Mouse (Mus musculus): ENCODE results near the gene Fstl4.

Fstl4 gene

DNA sequence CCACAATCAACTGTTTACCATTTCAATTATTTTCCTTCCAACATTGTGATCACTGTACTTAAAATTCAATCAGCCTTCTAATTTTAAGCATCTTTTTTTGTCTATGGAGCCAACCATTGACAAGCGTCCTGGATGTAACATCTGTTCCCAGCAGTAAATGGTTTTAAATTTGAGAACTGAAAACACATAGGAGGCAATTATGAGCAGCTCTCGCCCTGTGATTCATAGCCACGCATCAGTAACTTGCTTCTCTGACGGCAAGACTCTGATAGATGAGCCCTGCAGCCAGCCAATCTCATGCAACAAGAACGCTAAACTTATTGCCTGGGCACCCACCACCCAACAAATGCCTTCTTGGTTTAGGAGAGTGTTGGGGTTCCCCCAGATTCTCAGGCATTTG, 467.4 kb downstream of the Fstl4 start:
- no peak for DNase-seq (ENCODE audit: low spot score)

DNA sequence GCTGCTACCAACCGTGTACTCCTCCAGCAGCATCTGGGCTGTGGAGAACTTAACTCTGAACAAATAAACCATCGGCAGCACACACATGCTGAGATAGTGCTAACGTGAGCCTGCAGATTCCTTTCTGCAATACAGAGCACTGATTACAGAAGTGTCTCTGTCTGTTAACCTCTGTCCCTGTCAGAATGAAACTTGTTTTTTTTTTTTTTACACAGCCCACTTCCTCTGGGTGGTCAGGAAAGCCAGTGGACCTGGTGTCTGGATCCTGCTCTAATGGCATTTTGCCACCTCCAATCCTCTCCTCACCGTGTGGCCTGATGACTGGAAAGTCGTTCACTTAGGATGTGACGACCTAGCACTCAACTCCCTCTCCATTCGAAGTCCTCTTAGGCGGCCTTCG, 469.2 kb downstream of the Fstl4 start:
- DNase-seq (ENCODE audit: low spot score) = no peak
